Mouse (Mus musculus) embryonic facial prominence, embryonic 15.5 days (tissue): ENCODE measurements at regions not wholly inside any gene's neighbourhood (a gene's known extent, or its start where the extent isn't known, plus 50 kb on each side); places are given as distances from the start of the nearest gene placed in this dataset.
A peak's percentile ranks its signal among the peaks of the same experiment; 100 is the strongest.

Experiments used
- ATAC-seq: fragments of 200-750 bp; cut with Nextera tagmentation; 2 replicates; pipeline ENCODE4 v1.8.0; 2017; ENCODE audit warnings: low read depth, moderate TSS enrichment; ENCODE audit not compliant: insufficient number of reproducible peaks, low FRiP score, low TSS enrichment
- H3K27ac ChIP-seq: fragments of 300-500 bp; sonication (generic); replicated peaks from 2 replicates; pipeline ENCODE4 v1.5.1; 2015; ENCODE audit warnings: mild to moderate bottlenecking, inconsistent platforms
- H3K27me3 ChIP-seq: fragments of 300-500 bp; sonication (generic); 2 replicates; pipeline ENCODE4 v1.6.1; 2015; ENCODE audit warnings: inconsistent platforms
- H3K36me3 ChIP-seq: fragments of 300-500 bp; sonication (generic); 2 replicates; pipeline ENCODE4 v1.6.1; 2015; ENCODE audit warnings: mild to moderate bottlenecking, inconsistent platforms
- H3K4me1 ChIP-seq: fragments of 300-500 bp; sonication (generic); 2 replicates; pipeline ENCODE4 v1.6.1; 2015; ENCODE audit warnings: inconsistent platforms
- H3K4me2 ChIP-seq: fragments of 300-500 bp; sonication (generic); replicated peaks from 2 replicates; pipeline ENCODE4 v1.6.1; 2015; ENCODE audit warnings: mild to moderate bottlenecking, inconsistent platforms
- H3K4me3 ChIP-seq: fragments of 300-500 bp; sonication (generic); replicated peaks from 2 replicates; pipeline ENCODE4 v1.5.1; 2015; ENCODE audit warnings: mild to moderate bottlenecking, inconsistent platforms
- H3K9ac ChIP-seq: fragments of 300-500 bp; sonication (generic); 2 replicates; pipeline ENCODE4 v1.6.1; 2015; ENCODE audit warnings: inconsistent platforms
- H3K9me3 ChIP-seq: fragments of 300-500 bp; sonication (generic); replicated peaks from 2 replicates; pipeline ENCODE4 v1.6.1; 2016; ENCODE audit warnings: inconsistent platforms
- WGBS: fragments of 180-500 bp; shearing (Covaris S2); methylation state at CpG from one replicate; pipeline ENCODE4 v1.1.7; 2015; 5-methylcytosine and 5-hydroxymethylcytosine counted together

GRCm38 (mm10) chr1:137865030-137865429 is 310.5 kb downstream of the Ptprc start:
- Histone ChIP-seq H3K9me3 (no peaks in the 10 kb centered on the region), H3K27ac (no peak overlapping the region), H3K9ac (no peak overlapping the region), H3K27me3 (no peaks in the 10 kb centered on the region), H3K4me3 (no peak overlapping the region), H3K4me1 (no peaks in the 10 kb centered on the region), H3K36me3 (no peaks in the 10 kb centered on the region), H3K4me2 (no peak overlapping the region)
- ATAC-seq: no peak
- 67% methylated on average over 1 of the region's 1 CpGs for WGBS

DNA sequence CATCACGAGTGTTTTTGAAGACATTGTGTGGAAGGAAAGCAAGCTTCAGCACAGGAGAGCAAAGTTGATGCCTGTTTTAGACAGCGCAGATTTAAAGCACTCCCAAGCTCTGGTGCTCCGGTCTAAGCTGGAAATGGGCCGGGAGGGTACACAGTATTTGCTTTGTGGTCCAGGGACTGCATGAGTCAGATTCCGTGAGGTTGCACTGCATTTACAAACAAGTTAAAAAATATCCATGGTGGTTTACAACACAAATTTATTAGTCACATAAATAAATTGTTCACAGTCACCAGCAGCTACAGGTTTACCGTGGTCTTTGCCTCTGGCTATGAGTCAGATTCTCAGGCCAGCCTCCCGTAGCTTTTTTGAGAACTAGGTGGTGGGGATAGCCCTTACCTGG is 312.0 kb downstream of the Ptprc start:
- WGBS: 79% methylated on average over 7 of the region's 7 CpGs
- Histone ChIP-seq H3K4me1 (no peaks in the 10 kb centered on the region), H3K4me3 (no peak overlapping the region), H3K9me3 (no peaks in the 10 kb centered on the region), H3K36me3 (no peaks in the 10 kb centered on the region), H3K9ac (no peak overlapping the region), H3K27ac (no peak overlapping the region), H3K4me2 (no peak overlapping the region), H3K27me3 (no peaks in the 10 kb centered on the region)
- ATAC-seq: no peak

DNA sequence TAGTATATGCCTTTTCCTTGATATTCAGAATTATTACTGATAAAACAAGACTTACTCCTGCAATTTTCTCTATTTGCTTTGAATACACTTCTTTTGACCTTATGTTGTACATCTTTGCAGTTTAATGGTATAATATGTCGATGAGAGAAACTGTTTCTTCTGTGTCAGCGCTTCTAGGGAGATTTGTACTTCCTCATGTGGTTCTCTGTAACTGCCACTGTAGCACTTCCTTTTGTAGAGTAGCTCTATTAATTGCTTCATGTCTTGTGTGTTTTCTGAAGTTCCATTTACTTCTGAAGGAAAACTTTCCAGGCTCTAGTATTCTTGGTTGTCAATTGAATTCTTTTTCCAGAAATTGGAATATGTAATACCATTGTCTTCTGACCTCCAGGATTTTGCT is 323.2 kb downstream of the Ptprc start:
- no peak overlapping the region for H3K9ac ChIP-seq
- H3K4me3 ChIP-seq: no peak overlapping the region
- 76% methylated on average over 2 of the region's 2 CpGs for WGBS
- no peaks in the 10 kb centered on the region for H3K4me1 ChIP-seq
- no peak for ATAC-seq
- H3K36me3 ChIP-seq: no peaks in the 10 kb centered on the region
- no peaks in the 10 kb centered on the region for H3K27me3 ChIP-seq
- no peaks in the 10 kb centered on the region for H3K9me3 ChIP-seq
- H3K27ac ChIP-seq: no peak overlapping the region
- no peak overlapping the region for H3K4me2 ChIP-seq

DNA sequence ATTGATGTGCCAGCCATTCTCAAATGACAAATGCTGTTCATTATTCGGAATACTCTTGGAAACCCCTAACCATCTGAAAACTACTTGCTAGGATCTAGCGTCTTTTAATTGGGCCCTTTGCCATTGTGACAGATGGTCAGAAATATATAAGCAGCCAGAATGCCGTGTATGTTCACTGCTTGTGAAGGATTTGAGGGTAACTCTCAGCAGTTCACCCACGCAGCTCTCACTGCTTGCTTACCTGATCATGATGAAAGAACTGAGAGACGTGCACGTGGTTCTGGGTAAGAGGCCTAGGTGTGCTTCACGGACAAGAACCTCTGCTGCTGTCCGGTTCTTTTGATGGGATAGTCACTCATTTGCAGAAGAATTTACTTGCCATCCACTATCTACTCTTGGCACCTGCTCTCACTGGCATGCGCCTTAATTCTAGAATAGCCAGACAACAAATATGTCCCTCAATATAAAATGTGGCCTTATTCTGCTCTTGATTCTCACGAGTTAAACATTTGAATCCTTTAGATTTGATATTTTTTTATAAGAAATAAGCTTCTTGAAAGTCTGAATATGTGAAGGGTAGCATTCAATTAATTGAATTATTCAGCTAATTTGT is 328.1 kb downstream of the Ptprc start:
- Histone ChIP-seq H3K4me1 (no peaks in the 10 kb centered on the region), H3K4me2 (no peak overlapping the region), H3K9ac (no peak overlapping the region), H3K9me3 (no peaks in the 10 kb centered on the region), H3K36me3 (no peaks in the 10 kb centered on the region), H3K4me3 (no peak overlapping the region), H3K27me3 (no peaks in the 10 kb centered on the region), H3K27ac (no peak overlapping the region)
- WGBS: 89% methylated on average over 10 of the region's 10 CpGs
- no peak for ATAC-seq

- H3K36me3 ChIP-seq: no peaks in the 10 kb centered on the region
- no peak for ATAC-seq
- no peak overlapping the region for H3K27ac ChIP-seq
- H3K4me2 ChIP-seq: no peak overlapping the region
- H3K9me3 ChIP-seq: no peaks in the 10 kb centered on the region
- H3K27me3 ChIP-seq: no peaks in the 10 kb centered on the region
- no peak overlapping the region for H3K4me3 ChIP-seq
- H3K4me1 ChIP-seq: no peaks in the 10 kb centered on the region
- H3K9ac ChIP-seq: no peak overlapping the region
- 78% methylated on average over 1 of the region's 1 CpGs for WGBS
These were observed 328.7 kb downstream of the Ptprc start for GRCm38 (mm10) chr1:137846857-137847256.

DNA sequence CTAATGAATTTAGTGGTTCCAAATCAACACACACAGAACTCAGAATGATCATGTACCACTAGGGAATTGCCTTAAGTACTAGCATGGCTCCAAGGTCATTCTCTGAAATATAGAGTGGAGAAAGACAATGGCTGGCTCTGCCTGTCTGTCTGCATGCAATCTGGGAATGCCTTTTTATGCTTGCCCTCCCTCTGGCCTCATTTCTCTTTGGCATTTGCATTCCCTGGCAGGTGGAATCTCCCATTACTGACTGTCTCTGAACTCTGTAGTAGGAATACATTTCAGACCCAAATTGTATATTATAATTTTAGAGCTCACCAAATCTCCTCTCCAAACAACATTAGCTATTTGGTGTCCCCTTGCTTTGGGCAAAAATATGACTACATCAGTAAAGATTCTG is 335.0 kb downstream of the Ptprc start:
- H3K4me2 ChIP-seq: no peak overlapping the region
- no peak for ATAC-seq
- no peak overlapping the region for H3K27ac ChIP-seq
- no peaks in the 10 kb centered on the region for H3K27me3 ChIP-seq
- H3K9ac ChIP-seq: no peak overlapping the region
- 0 out of 2 replicates have a peak, but pooled peaks cover 3% of the 10 kb centered on the region for H3K4me1 ChIP-seq
- no peak overlapping the region for H3K4me3 ChIP-seq
- no peaks in the 10 kb centered on the region for H3K36me3 ChIP-seq
- H3K9me3 ChIP-seq: no peaks in the 10 kb centered on the region

- H3K4me1 ChIP-seq: 0 out of 2 replicates have a peak, but pooled peaks cover 3% of the 10 kb centered on the region
- ATAC-seq: no peak
- no peak overlapping the region for H3K9ac ChIP-seq
- no peak overlapping the region for H3K4me3 ChIP-seq
- no peaks in the 10 kb centered on the region for H3K27me3 ChIP-seq
- WGBS: 30% methylated on average over 5 of the region's 5 CpGs
- H3K36me3 ChIP-seq: no peaks in the 10 kb centered on the region
- no peak overlapping the region for H3K4me2 ChIP-seq
- H3K9me3 ChIP-seq: no peaks in the 10 kb centered on the region
- no peak overlapping the region for H3K27ac ChIP-seq
These were observed 335.8 kb downstream of the Ptprc start for GRCm38 (mm10) chr1:137839703-137840102.

DNA sequence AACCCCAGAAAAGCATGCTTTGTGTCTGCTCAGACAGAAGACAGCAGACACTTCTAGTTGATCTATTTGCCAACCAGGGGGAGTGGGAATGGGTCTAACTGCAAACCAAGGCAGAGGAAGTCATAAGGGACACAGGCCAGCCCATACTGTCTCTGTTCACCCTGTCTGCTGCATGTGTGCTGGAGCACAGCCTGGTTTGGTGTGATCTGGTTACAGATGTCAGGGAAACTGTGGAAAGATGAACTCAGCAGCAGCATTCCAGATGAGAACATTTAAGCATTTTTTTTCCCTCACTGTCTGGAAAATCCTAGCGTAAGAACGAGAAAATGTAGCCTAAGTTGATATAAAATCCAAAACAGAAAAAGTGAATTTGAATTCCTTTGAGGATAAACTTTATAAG is 336.2 kb downstream of the Ptprc start:
- Histone ChIP-seq H3K27me3 (no peaks in the 10 kb centered on the region), H3K9me3 (no peaks in the 10 kb centered on the region), H3K27ac (peak overlapping the region; percentile 68), H3K4me2 (no peak overlapping the region), H3K9ac (no peak overlapping the region), H3K4me1 (0 out of 2 replicates have a peak, but pooled peaks cover 3% of the 10 kb centered on the region), H3K36me3 (no peaks in the 10 kb centered on the region), H3K4me3 (no peak overlapping the region)
- ATAC-seq: no peak
- WGBS: 38% methylated on average over 2 of the region's 2 CpGs

GRCm38 (mm10) chr1:137838357-137838756 is 337.2 kb downstream of the Ptprc start:
- no peaks in the 10 kb centered on the region for H3K9me3 ChIP-seq
- no peak overlapping the region for H3K4me2 ChIP-seq
- H3K27me3 ChIP-seq: no peaks in the 10 kb centered on the region
- WGBS: 63% methylated on average over 8 of the region's 8 CpGs
- no peaks in the 10 kb centered on the region for H3K36me3 ChIP-seq
- 0 out of 2 replicates have a peak, but pooled peaks cover 3% of the 10 kb centered on the region for H3K4me1 ChIP-seq
- H3K4me3 ChIP-seq: no peak overlapping the region
- no peak overlapping the region for H3K9ac ChIP-seq
- no peak overlapping the region for H3K27ac ChIP-seq
- no peak; the same call in 1 of the 2 replicates for ATAC-seq

- Histone ChIP-seq H3K4me1 (no peaks in the 10 kb centered on the region), H3K4me3 (no peak overlapping the region), H3K36me3 (no peaks in the 10 kb centered on the region), H3K9me3 (no peaks in the 10 kb centered on the region), H3K9ac (no peak overlapping the region), H3K4me2 (no peak overlapping the region), H3K27me3 (no peaks in the 10 kb centered on the region), H3K27ac (no peak overlapping the region)
- WGBS: 53% methylated on average over 3 of the region's 3 CpGs
- no peak for ATAC-seq
These were observed 342.0 kb downstream of the Ptprc start for GRCm38 (mm10) chr1:137833535-137833934.

- 59% methylated on average over 4 of the region's 4 CpGs for WGBS
- Histone ChIP-seq H3K4me3 (no peak overlapping the region), H3K36me3 (no peaks in the 10 kb centered on the region), H3K27me3 (no peaks in the 10 kb centered on the region), H3K9me3 (no peaks in the 10 kb centered on the region), H3K9ac (no peak overlapping the region), H3K4me1 (no peaks in the 10 kb centered on the region), H3K4me2 (no peak overlapping the region), H3K27ac (no peak overlapping the region)
- ATAC-seq: no peak
These were observed 344.2 kb downstream of the Ptprc start for GRCm38 (mm10) chr1:137831284-137831683.

DNA sequence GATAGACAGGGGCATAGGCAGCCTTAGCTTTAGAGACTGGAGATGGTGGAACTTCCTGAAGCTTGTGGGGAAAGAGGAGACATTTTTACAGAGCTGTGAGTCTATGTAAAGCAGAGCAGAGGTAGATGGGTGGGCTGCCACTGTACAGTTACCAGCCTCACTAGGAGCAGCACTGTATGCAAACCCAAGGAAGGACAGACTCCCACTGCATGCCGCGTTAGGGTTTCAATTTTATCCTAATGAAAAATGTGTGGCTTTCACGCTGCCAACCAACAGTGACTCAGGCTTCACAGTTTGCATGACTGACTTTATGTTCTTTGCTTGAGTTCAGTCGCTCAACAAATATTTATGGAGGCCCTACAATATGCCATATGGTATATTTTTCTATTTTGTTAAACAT is 348.1 kb downstream of the Ptprc start:
- no peak for ATAC-seq
- Histone ChIP-seq H3K9ac (no peak overlapping the region), H3K27ac (no peak overlapping the region), H3K4me2 (no peak overlapping the region), H3K4me3 (no peak overlapping the region), H3K4me1 (no peaks in the 10 kb centered on the region), H3K27me3 (no peaks in the 10 kb centered on the region), H3K36me3 (no peaks in the 10 kb centered on the region), H3K9me3 (no peaks in the 10 kb centered on the region)
- WGBS: 76% methylated on average over 4 of the region's 4 CpGs
